Mouse (Mus musculus) B cell, adult 2 months (primary cell): ENCODE results near the gene Angptl4.
"Not testable (repeated sequence)": the region's sequence is repeated elsewhere in the genome, so short reads cannot be mapped to it uniquely, and the experiment has no call there.

Experiments
- DNase-seq, 2 experiments: peaks; one replicate each; pipeline ENCODE4 v3.0.0; 2022

The Angptl4 gene

DNA sequence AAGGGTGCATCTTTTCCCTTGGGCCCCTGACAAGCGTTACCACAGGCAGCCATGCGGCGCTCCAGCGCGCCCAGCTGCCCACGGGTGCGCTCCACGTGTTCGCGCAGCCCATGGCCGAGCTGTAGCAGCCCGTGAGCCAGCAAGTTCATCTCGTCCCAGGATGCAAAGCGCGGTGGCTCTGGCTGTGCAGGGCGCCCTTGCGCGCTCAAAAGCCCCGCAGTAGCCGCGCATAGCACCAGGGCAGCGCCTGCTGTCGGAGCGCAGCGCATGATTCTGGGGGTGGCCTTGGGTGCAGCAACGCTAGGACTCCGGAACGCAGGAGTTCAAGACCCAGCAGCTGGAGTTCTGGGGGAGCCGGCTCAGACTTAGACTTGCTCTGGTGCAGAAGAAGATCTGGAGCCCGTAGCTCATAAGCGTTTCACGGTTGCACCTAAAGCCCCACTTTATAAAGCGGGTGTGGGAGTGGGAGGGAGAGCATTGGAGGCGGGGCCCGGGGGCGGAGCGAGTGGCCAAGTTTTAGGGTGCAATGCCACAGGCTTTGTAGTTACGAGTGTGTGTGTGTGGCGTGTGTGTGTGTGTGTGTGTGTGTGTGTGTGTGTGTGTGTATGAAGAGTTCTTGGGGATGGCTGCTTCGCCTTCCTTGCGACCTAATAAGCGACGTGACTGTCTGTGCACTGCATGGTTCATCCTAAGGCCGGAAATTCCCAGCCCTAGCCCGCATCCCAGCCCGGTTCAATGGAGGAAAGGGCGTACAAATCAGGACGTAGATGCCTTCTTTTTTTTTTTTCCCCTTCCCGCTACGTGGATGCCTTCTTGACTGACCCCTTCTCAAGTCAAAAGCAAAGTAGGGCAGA is at the start of gene Angptl4:
TSS of gene Angptl4 (minus strand) at position 707 of the 854 bp plus-strand sequence.
- peak; percentile 70 to 73 for DNase-seq

DNA sequence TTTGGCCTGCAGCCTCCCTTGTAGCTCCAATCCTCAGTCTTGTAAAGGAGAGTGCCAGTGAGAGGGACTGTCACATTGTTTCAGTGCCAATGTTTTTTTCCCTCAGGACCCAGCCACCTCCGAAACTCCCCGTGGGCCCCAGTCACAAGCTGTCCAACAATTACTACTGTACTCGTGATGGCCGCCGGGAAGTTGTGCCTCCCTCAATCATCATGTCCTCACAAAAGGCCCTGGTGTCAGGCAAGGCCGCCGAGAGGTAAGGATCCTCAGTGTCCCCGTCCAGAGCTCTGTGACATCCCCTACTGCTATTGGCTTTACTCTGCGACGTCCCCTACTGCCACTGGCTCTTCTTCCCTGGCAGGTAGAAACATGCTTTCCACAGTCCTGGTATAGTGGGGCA is 47.9 kb upstream of the Angptl4 start:
- no peak for DNase-seq

DNA sequence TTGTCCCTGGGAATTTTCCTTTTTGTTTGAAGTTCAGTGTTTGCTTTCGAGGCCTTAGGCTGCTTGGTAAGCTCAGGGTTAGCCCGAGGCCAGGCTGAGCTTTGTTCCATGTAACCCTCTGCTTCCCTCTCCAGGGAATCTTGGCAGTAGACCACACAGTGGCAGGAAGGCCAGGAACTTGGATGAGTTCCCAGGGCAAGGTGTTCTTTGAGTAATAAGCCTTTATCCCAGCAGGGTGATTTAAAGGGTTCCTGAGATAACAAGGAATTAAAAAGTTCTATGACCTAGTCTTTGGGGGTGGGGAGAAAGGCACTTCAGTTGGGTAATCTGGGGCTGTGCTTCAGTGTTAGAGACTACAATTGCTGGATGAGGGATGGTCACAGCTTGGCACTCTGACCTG is 47.3 kb upstream of the Angptl4 start:
- DNase-seq: no peak

DNA sequence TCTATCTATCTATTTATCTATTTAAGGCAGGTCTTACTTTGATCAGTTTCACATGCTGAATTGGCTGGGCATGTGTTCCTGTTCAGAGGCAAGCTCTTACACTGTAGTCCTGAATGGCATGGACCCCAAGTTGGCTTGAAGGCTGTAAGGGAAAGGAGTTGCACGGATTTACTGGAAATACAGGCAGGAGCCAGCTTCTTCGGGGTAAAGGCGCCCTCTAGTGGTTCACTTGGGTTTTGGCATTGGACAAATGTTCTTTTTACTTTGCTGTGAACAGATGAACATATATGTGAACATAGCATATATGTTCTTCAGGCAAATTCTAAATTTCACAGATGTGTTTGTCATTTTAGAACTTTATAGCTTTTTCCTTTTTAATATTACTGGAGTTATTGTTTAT is 45.2 kb upstream of the Angptl4 start:
- peak; percentile 77 to 78 for DNase-seq

DNA sequence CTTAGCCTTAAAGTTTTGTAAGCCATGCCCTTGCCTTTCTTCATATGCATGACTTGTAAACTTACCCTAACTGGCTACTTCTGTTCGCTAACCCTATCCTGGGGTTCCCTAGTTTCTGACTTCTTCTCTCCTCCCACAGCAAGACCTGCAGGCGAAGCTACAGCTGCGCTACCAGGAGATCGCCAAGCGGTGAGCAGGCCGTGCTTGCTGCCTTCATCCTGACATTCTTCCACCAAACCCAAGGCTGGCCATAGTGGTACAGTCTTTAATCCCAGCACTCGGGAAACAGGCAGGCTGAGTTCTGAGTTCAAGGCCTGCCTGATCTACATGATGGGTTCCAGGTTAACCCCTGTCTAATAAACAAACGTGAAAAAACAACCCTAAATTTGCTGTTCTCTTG is 43.8 kb upstream of the Angptl4 start:
- no peak for DNase-seq

DNA sequence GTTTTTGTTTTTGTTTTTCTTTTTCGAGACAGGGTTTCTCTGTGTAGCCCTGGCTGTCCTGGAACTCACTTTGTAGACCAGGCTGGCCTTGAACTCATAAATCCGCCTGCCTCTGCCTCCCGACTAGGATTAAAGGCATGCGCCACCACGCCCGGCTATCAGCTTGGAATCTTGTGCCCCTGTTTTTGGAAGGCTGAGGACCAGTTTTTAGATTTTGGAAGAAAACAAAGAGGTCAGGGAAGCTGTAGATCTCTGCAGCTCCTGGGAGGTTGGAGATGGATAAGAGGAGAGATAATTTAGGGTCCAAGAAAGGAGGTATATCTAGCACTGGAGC is 43.3 kb upstream of the Angptl4 start:
- not testable (repeated sequence) for DNase-seq

DNA sequence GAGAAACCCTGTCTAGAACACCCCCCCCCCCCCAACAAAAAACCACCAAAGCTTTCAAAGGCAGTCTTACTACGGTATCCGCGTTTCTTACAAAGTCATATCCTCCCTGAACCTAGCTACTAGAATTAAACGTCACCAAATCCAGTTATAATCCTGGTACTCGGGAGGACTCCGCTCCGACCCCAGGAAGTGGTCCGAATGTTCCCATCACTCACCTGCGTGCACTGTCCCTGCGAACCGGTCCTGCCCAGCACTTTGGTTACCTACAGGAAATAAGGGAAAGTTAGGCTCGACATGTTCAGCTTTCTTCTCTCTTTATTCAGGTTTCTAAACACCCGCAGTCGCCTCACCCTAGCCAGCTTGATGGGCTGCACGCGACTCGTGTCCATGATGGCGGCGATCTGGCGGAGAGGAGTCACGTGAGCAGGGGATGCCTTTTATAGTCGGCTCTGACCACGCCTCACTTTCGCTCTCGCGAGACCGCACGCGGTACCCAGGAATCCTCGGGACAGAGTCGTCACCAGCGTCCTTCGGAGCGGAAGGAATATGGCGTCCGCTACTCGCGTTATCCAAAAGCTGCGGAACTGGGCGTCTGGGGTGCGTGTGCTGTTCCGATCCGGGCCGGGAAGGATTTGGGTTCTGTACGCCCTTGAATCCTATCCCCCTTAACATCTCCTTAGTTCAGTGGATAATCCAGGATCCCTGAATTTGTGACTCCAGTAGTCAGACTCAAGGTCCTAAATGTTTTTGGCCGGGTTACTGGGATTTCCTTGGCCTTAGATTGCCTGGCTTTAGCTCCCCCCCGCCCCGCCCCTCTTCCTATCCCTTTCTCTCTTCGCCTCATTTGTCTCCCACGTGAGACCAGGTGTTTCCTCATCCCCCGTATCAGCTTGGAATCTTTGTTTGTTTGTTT is 42.7 kb upstream of the Angptl4 start, which contains the start of the genes Rps28 and Ndufa7:
TSS of gene Rps28 (minus strand) at position 479 of the 913 bp plus-strand sequence.
TSS of gene Ndufa7 (plus strand) at position 489 of the 913 bp plus-strand sequence.
- peak; percentile 99 for DNase-seq

DNA sequence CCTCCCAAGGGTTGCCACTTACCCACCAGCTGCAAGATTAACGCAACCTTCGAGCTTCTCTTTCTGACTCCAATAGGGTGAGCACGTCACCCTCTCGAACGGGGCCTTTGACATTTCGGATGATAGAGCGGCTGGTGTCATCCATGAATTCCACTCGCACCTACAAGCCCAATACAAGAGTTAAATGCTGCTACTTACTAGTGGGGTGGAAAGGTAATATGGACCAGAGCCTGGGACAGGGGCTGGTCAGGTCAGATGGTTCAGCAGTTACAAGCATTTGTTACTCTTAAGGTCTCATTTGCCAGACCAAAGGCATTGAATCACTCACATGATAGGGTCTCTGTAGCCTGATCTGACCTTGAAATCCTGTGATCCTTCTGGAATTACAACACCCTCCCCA is 41.5 kb upstream of the Angptl4 start:
- DNase-seq: not testable (repeated sequence)

DNA sequence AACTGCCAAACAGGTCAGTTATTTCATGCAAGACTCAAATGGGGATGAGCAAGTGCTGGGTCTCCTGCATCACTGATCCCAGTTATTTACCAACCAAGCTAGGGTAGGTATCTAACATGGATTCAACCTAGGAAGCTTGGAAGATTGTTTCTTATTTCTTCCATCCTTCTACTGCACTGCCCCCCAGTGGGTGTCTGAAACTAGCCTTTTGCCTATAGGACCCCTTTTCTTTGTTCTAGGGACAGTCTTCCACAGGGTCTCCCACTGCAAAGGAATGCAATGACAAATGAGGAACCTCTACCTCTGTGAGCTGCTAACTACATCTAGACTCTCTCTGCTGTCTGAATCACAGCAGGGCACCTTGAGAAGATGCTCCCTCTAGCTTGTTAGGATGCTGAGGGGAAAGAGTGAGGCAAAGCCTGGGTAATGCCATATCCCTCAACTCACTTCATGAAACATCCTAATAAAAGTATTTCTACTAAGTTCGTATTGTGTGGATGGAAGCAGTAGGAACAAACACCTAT is 40.9 kb upstream of the Angptl4 start:
- no peak for DNase-seq

DNA sequence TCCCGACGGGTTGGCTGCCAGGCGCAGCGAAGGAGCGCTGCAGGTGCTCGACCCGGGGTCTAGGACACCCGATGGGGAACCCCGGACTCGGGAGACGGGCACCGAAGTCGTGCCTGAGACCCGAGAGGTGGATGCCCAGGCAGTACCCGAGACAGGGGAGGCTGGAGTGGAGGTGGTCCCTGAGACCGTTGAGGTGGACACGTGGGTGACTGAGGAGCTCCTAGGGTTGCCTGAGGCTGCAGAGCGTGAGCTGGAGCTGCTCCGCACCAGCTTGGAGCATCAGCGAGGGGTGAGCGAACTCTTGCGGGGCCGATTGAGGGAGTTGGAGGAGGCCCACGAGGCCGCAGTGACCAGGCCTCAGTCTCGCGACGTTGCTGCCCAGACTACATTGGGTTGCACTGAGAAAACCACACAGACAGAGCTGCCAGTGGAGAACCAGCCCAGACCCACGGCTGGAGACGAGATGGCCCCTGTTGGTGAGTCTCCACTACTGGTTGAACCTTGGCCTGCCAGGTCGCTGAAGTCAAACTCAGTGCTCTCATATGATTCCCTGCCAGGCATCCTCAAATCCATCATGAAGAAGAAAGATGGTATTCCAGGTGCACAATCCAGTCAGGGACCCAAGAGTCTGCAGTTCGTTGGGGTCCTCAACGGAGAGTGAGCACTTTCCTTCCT is 36.5 kb upstream of the Angptl4 start:
- no peak for DNase-seq

DNA sequence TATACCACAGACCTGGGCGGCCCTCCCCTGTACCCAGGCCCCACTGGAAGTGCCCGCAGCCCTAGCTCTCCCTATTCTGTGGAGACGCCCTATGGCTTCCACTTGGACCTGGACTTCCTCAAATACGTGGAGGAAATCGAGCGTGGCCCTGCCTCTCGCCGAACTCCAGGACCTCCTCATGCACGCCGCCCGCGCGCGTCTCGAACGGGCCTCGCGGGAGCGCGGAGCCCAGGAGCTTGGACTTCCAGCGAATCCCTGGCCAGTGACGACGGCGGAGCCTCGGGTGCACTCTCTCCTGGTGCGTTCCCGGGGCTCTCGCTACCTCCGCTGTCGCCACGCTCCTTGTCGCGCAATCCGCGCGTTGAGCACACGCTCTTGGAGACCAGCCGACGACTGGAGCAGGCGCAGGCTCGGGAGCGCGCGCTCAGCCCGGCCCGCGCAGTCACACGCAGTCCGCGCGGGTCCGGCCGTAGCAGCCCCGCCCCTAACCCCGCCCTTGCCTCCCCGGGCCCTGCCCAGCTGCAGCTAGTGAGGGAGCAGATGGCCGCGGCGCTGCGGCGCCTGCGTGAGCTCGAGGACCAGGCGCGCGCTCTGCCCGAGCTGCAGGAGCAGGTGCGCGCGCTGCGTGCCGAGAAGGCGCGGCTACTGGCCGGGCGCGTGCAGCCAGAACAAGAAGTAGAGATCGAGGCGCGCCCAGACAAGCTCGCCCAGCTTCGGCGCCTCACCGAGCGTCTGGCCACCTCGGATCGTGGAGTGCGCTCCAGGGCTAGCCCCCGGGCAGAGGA is 35.7 kb upstream of the Angptl4 start:
- peak; percentile 64 to 71 for DNase-seq

DNA sequence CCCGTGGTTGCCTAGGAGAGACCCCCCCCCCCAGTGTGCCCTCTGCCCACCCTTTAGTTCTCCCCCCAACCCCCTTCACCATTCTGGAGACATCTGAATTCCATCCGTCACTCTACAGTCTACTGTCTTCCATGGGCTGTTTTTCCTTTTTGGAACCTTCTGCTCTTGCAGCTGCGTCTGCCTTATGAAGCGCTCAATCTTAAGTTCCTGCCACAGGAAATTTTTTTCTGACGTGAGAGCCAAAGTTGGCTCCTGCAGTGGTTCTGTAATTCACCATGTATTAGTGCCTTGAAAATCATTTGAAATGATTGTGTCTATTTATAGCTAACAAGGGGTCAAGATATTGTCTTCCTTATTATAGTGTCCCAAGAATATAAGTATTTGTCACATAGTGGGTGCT is 35.0 kb upstream of the Angptl4 start:
- no peak for DNase-seq

DNA sequence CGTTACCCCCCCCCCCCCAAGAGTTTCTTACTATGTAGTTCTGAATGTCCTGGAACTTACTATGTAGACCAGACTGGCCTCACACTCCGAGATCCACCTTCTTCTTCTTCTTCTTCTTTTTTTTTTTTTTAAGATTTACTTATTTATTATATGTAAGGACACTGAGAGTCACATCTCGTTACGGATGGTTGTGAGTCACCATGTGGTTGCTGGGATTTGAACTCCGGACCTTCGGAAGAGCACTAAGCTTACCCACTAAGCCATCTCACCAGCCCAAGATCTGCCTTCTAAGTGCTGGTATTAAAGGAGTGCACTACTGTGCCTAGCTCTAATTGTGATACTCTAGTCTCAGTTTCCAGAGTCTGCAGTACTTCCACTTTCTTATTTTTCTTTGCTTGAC is 33.8 kb upstream of the Angptl4 start:
- DNase-seq: no peak

DNA sequence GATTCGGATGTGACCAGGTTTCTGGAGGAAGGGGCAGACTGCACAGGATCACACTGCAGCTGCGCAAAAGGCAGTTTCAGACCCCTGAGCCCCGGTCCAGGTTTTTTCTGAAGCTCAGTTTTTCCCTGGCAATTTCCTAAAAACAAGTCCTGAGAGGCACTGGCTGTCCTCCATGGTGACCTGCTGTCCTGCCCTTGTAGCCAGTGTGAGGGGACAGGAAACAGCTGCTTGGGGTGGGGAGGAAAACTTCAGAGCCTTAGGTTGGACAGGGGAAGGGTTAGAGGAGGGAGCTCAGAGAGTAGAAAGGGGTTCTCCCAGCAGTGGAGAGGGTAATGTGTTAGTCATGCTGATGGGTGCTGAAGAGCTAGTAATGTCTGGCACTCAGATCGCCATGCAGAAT is 31.4 kb upstream of the Angptl4 start:
- no peak for DNase-seq

DNA sequence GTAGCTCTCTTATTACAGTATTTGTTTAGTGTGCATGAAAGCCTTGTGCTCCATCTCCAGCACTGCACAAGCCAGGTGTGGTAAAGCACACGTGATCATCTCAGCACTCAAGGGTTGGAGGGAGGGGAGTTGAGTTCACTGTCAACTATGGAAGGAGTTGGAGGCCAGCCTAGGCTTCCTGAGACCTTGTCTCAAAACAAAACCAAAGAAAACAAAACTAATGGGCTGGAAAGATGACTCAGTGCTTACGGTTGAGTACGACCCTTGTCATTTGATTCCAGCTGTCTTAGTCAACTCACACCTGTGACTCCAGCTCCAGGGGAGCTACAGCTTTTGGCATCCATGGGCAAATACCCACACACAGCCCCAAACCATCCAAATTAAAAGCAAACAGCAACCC is 30.8 kb upstream of the Angptl4 start:
- no peak for DNase-seq

DNA sequence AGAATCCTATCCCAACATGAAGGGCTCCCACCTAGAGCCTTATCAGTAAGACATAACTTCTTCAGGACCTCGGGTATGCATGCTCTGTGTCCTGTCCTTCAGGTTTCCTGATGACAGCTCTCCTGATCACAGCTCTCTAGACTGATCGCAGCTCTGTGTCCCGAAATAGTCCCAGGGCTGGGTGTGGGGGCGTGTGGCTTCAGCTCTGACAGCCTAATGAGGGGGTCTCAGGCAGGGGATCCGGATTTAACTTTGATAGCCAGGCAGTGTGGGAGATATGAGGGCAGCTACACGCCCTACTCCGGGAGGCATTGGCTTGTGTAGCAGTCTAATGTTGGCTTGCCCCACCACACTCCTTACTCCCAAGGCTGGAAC is 29.5 kb upstream of the Angptl4 start:
- no peak for DNase-seq

DNA sequence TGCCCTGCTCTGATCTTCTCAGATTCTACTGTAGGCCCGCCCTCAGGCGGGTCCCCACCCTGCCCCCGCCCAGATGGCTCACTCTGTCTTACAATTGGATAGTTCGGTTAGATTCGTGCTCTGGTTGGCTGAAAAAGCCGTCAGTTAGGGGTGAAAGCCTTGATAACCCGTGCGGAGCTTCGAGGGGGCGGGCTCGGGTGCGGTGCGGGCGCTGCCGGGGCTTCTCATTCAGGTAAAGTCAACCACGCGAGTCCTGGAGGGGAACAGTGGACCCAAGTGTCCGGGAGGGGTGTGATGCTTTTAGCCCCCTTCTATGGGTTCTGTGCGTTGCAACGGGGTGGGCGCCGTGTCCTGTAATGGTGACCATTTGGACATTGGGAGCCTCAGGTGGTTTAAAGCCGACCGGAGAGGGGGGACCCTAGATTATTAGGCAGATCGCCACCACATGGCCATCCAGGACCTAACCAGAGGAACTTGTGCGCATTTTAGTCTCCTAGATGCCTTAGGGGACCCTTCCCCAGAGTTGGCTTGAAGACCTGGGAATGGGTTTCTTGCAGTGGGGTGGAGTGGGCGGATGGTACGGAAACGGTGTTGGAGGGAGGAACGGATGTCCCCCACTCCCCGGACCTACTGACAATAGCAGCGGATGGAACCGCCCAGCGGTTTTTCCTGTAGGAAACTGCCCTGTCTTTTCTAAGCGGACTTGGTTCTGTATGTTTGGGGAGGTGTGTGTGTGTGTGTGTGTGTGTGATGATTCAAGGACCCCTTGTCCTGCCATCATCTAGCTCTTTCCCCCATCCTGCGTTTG is 28.9 kb upstream of the Angptl4 start, which contains the start of gene Kank3:
TSS of gene Kank3 (plus strand) at position 186 of the 808 bp plus-strand sequence.
- DNase-seq: peak; percentile 85 to 87

DNA sequence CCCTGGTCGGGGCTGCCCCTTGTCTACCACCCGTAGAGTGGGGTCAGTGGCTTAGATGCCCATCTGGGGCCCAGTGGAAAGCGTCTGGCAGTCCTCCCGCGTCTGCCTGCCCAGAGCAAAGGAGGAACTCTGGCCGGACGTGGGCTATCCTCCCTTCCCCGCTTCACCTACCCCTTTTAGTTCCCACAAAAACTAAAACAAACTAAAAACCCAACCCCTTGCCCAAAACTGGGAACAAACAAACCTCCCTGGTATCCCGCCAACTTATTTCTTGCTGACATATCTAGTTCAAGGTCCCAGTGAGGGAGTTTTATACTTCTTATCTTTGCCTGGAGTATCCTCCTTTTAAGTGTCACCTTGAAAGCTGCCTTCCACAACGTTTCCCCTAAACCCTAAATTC is 26.6 kb upstream of the Angptl4 start:
- no peak for DNase-seq

DNA sequence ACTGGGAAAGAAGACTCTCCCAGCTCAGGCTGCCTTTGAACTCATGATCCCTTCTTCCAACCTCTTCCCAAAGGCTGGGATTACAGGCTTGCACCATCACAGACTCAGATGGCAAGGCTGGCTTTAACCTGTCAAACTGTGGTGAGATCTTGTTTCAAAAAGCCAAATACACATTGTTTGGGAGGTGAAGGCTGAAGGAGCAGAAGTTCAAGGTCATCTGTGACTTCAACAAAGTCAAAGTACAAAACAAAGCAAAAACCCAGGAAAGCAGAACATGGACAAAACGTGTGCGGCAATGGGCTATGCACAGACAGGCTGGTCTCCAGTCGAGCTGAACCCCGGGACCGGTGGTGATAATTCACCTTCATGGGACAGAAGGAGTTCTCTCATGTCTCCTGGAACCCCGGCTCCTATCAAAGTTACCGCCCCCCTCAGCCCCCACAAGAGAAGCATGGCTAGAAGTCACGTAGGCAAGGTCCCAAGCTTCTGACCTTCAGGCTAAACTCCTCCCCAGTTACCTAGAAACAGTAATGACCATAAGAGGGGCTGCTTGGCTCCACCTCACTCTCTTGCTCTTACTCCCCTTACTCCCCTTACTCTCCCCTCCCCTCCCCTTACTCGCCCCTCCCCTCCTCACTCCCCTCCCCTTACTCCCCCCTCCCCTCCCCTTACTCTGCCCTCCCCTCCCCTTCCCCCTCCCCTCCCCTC is 25.7 kb upstream of the Angptl4 start:
- no peak for DNase-seq

DNA sequence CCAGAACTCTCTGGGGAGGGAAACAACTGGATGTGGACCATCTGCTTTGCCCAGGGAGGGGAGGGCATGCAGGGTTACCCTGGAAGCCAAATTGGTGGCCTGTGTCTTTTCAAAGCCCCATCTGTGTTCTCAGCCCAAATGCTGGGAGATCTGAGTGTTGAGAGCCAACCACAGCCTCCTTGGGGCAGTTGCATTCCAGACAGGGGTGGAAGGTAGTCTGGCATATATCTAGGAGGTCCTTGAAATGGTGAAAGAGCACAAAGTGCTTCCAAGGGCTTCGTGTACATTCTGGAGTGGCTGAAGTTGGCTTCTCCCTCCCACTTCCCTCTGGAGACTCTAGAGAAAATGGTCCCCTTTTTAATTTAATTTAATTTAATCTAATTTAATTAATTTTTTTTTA is 23.1 kb upstream of the Angptl4 start:
- DNase-seq: no peak

DNA sequence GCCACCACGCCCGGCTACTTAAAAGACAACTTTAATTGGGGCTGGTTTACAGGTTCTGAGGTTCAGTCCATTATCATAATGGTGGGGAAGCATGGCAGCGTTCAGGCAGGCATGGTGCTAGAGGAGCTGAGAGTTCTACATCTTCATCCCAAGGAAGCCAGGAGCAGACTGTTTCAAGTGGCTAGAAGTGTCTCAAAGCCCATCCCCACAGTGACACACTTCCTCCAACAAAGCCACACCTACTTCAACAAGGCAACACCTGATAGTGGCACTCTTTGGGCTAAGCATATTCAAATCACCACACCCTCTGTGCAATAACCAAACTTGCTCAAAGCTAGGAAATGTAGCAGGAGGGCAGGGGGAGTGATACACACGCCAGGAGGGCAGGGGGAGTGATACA is 22.6 kb upstream of the Angptl4 start:
- DNase-seq: no peak
